In genomic region chr6:88826545-88826944, GRCm38 (mm10) we compare ENCODE assay signal across 8 mouse cellular contexts. TPM values are rescaled to one million over a fixed set of nuclear protein-coding genes. Genes with fewer than 3 reads are reported as not detected.
DNase-seq lines count a peak whose midpoint lies in the region; ATAC-seq and TF ChIP-seq lines count a peak whose summit lies in the region.

No protein-coding gene starts in this region.

- peak; percentile 47; the same call in 1 of the 2 replicates for ATAC-seq in stomach, postnatal 0 days (ENCODE audit: low FRiP score, low TSS enrichment)

- no peaks in the 10 kb centered on the region for H3K79me2 ChIP-seq in C2C12 (ENCODE audit: control insufficient read depth, insufficient read depth)

- H3K9me3 ChIP-seq in stomach, postnatal 0 days (ENCODE audit: control insufficient read depth, low read length): no peaks in the 10 kb centered on the region

- H3K9ac ChIP-seq in stomach, postnatal 0 days (ENCODE audit: low read length): 0 out of 2 replicates have a peak overlapping the region, but pooled peaks have one; percentile 2

- H3K36me3 ChIP-seq in C2C12 (ENCODE audit: control insufficient read depth, insufficient read depth): no peaks in the 10 kb centered on the region
- H3K36me3 ChIP-seq in stomach, postnatal 0 days (ENCODE audit: control insufficient read depth, insufficient read depth, low read length): peaks cover 5% of the 10 kb centered on the region; the same call in 1 of the 2 replicates

- 0 out of 2 replicates have a peak overlapping the region, but pooled peaks have one; percentile 24 for H3K27ac ChIP-seq in stomach, postnatal 0 days (replicated peaks)

- peak; percentile 70 for DNase-seq in cerebellum, adult 9-11 months
- DNase-seq in cerebellum, adult 8-10 months: no peak
- peak; percentile 76 for DNase-seq in embryo, embryonic 11 days
- peak; percentile 53 to 58 for DNase-seq in heart, adult 9 months (ENCODE audit: low spot score in 2 of 2)
- peak; percentile 84 for DNase-seq in kidney, postnatal 10 days
- peak; percentile 71 for DNase-seq in lung, postnatal 14 days
- DNase-seq in stomach, postnatal 0 days (ENCODE audit: low spot score): peak; percentile 60

- no peak overlapping the region for H3K4me3 ChIP-seq in C2C12 (ENCODE audit: insufficient read depth, poor library complexity, severe bottlenecking)
- no peak overlapping the region for H3K4me3 ChIP-seq in stomach, postnatal 0 days (ENCODE audit: low read depth, low read length)

- WGBS in stomach, postnatal 0 days: 30% methylated on average over 6 of the region's 6 CpGs

- H3ac ChIP-seq in C2C12 (ENCODE audit: control insufficient read depth, insufficient read length, low read depth): no peak overlapping the region

- no peak overlapping the region for H3K4me2 ChIP-seq in stomach, postnatal 0 days (replicated peaks; ENCODE audit: low read depth)

- H3K79me3 ChIP-seq in C2C12 (ENCODE audit: low read depth): no peaks in the 10 kb centered on the region

- H3K4me1 ChIP-seq in stomach, postnatal 0 days (replicated peaks; ENCODE audit: control insufficient read depth, insufficient read depth): no peaks in the 10 kb centered on the region; the same call in 1 of the 2 replicates

- H3K27me3 ChIP-seq in C2C12 (ENCODE audit: control insufficient read depth, insufficient read depth, insufficient read length): peaks cover 12% of the 10 kb centered on the region
- no peaks in the 10 kb centered on the region for H3K27me3 ChIP-seq in stomach, postnatal 0 days (ENCODE audit: control insufficient read depth, insufficient read depth, low read length)

- peak; percentile 41 for TF ChIP-seq CTCF in C2C12 (IDR thresholded peaks at IDR 0.05; ENCODE audit: control insufficient read depth, insufficient read depth, insufficient read length)
- peak; percentile 77 for TF ChIP-seq CTCF in stomach, postnatal 0 days (IDR thresholded peaks at IDR 0.05; ENCODE audit: low read depth)

- no peak for TF ChIP-seq EP300 in stomach, postnatal 0 days (optimal IDR thresholded peaks at IDR 0.05)

TF ChIP-seq in C2C12, 6 proteins besides CTCF, POLR2A, EP300 and RAD21:
- TF ChIP-seq MYOG (IDR thresholded peaks at IDR 0.05; ENCODE audit: control insufficient read depth, extremely low read depth, insufficient read length) (no peak), MYOD1 (IDR thresholded peaks at IDR 0.05; ENCODE audit: control insufficient read depth, insufficient read length, low read depth) (no peak), MAX (IDR thresholded peaks at IDR 0.05) (no peak), CEBPB (IDR thresholded peaks at IDR 0.05; ENCODE audit: low read depth) (no peak), USF1 (IDR thresholded peaks at IDR 0.05; ENCODE audit: low read depth) (no peak), FOSL1 (IDR thresholded peaks at IDR 0.05; ENCODE audit: insufficient read depth, low read length, poor library complexity, severe bottlenecking) (no peak)

RNA-seq across cellular contexts. Expression of gene Abtb1, which starts 15.2 kb away (rescaled TPM):
- 6.7 TPM for polyA plus RNA-seq in C2C12 (2012; fragmentation: generic; extraction: Trizol)
- polyA plus RNA-seq in stomach, postnatal 0 days (2015; fragmentation: Nextera tagmentation; extraction: Ambion mirVana): 25.1 and 26.1 TPM in 2 replicates

RNA-seq across cellular contexts. Expression of gene Podxl2, which starts 48.3 kb away (rescaled TPM):
- 2.8 TPM for polyA plus RNA-seq in C2C12 (2012; fragmentation: generic; extraction: Trizol)
- polyA plus RNA-seq in stomach, postnatal 0 days (2015; fragmentation: Nextera tagmentation; extraction: Ambion mirVana): 31.4 and 38.5 TPM in 2 replicates
